Mouse (Mus musculus) cortical plate, adult 2 months (tissue): ENCODE data around the gene Cnppd1.
A peak's percentile ranks its signal among the peaks of the same experiment; 100 is the strongest.

ENCODE experiments used
- CTCF ChIP-seq: fragments of 200-500 bp; IDR thresholded peaks from 2 replicates; pipeline ENCODE4 v1.5.1; 2011; ENCODE audit warnings: mild to moderate bottlenecking, control low read depth, low read length; ENCODE audit not compliant: insufficient read depth; ENCODE audit errors: extremely low read depth
- POLR2A ChIP-seq: fragments of 200-500 bp; IDR thresholded peaks from 2 replicates; pipeline ENCODE4 v1.6.1; 2011; ENCODE audit warnings: mild to moderate bottlenecking, low read length, control low read depth; ENCODE audit not compliant: insufficient read depth; ENCODE audit errors: extremely low read depth

GRCm38 (mm10) chr1:75124346-75125321, 17.9 kb downstream of the Cnppd1 start, which contains the start of gene Nhej1:
- peak; percentile 62 for TF ChIP-seq CTCF
- TF ChIP-seq POLR2A, result peak; percentile 76; the same call in 1 of the 2 replicates
